ENCODE assay signal across 7 mouse cellular contexts in the genomic region with DNA sequence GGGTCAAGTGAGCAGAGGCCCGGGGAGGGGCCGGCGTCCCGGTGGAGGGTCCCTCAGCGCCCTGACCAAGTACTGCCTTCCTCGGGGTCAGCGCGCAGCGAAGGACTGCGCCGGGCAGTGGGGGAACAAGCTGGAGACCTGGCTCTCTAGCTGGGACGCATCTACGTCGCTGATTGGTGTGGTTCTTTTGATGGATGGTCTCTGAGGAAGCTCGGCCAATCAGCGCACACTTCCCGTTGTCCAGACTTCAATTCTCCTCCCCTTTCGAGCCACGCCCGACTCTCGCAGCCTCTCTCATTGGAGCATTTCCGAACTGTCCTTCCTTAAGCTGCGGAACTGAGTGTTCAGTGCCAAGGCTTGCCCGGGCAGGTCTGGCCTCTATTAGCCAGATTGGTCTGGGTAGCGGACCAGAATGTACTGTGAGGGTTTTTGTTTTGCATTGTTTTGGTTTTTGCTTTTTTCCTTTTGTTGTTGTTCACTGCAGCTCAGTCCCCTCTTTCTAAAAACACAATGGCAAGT. TPM values are rescaled to one million over a fixed set of nuclear protein-coding genes. Genes with fewer than 3 reads are reported as not detected.
A peak's percentile ranks its signal among the peaks of the same experiment; 100 is the strongest.
DNase-seq lines count a peak whose midpoint lies in the region; ATAC-seq lines count a peak whose summit lies in the region.

TSS of gene Ccng1 (minus strand) at position 203 of the 519 bp plus-strand sequence.

- H3K4me3 ChIP-seq in embryonic facial prominence, embryonic 12.5 days: peak within 1 kb of the TSS; percentile 76
- peak within 1 kb of the TSS; percentile 72 for H3K4me3 ChIP-seq in limb, embryonic 11.5 days (ENCODE audit: low read depth, low read length)
- peak within 1 kb of the TSS; percentile 83 for H3K4me3 ChIP-seq in midbrain, embryonic 14.5 days (replicated peaks; ENCODE audit: low read depth, low read length)

- H3K9ac ChIP-seq in embryonic facial prominence, embryonic 12.5 days: peak within 1 kb of the TSS; percentile 75
- H3K9ac ChIP-seq in limb, embryonic 11.5 days (ENCODE audit: low read length): peak within 1 kb of the TSS; percentile 70
- H3K9ac ChIP-seq in midbrain, embryonic 14.5 days (replicated peaks; ENCODE audit: low read length): peak within 1 kb of the TSS; percentile 80

- DNase-seq in adrenal gland, postnatal 25 days: peak; percentile 91
- DNase-seq in heart, adult 11 months: peak; percentile 100
- DNase-seq in kidney, adult 18-20 months: peak; percentile 91
- peak; percentile 88 for DNase-seq in limb, embryonic 11.5 days (ENCODE audit: low spot score)
- peak; percentile 95 for DNase-seq in midbrain, embryonic 14.5 days
- DNase-seq in spleen, adult 18-20 months: peak; percentile 76 to 79

- H3K9me3 ChIP-seq in embryonic facial prominence, embryonic 12.5 days: no peaks in the 10 kb centered on the region
- H3K9me3 ChIP-seq in limb, embryonic 11.5 days (ENCODE audit: control insufficient read depth, low read length): no peaks in the 10 kb centered on the region
- H3K9me3 ChIP-seq in midbrain, embryonic 14.5 days (ENCODE audit: control insufficient read depth, low read length): no peaks in the 10 kb centered on the region

- peak within 1 kb of the TSS; percentile 79 for H3K4me2 ChIP-seq in embryonic facial prominence, embryonic 12.5 days (replicated peaks)
- H3K4me2 ChIP-seq in limb, embryonic 11.5 days (ENCODE audit: low read depth, severe bottlenecking): peak within 1 kb of the TSS; percentile 81
- peak within 1 kb of the TSS; percentile 79 for H3K4me2 ChIP-seq in midbrain, embryonic 14.5 days (ENCODE audit: low read length)

- under 1% methylated on average over 25 of the region's 25 CpGs for WGBS in embryonic facial prominence, embryonic 12.5 days
- WGBS in limb, embryonic 11.5 days: under 1% methylated on average over 25 of the region's 25 CpGs
- under 1% methylated on average over 25 of the region's 25 CpGs for WGBS in midbrain, embryonic 14.5 days

- H3K27ac ChIP-seq in embryonic facial prominence, embryonic 12.5 days: no peak within 1 kb of the TSS
- no peak within 1 kb of the TSS for H3K27ac ChIP-seq in limb, embryonic 11.5 days (replicated peaks; ENCODE audit: low read depth, low read length)
- peak within 1 kb of the TSS; percentile 55; the same call in 1 of the 2 replicates for H3K27ac ChIP-seq in midbrain, embryonic 14.5 days (replicated peaks; ENCODE audit: low read depth, low read length)

- 0 out of 2 replicates have a peak, but pooled peaks cover 2% of the 10 kb centered on the region for H3K36me3 ChIP-seq in embryonic facial prominence, embryonic 12.5 days
- no peaks in the 10 kb centered on the region for H3K36me3 ChIP-seq in limb, embryonic 11.5 days (ENCODE audit: control insufficient read depth, insufficient read depth, low read length)
- H3K36me3 ChIP-seq in midbrain, embryonic 14.5 days (ENCODE audit: control insufficient read depth, insufficient read depth, low read length): no peaks in the 10 kb centered on the region

- peak; percentile 98 for ATAC-seq in embryonic facial prominence, embryonic 12.5 days (ENCODE audit: insufficient number of reproducible peaks, insufficient read depth, low FRiP score, low TSS enrichment)
- ATAC-seq in limb, embryonic 11.5 days (ENCODE audit: insufficient number of reproducible peaks, low FRiP score, low TSS enrichment, low read depth): peak; percentile 99
- peak; percentile 100 for ATAC-seq in midbrain, embryonic 14.5 days (ENCODE audit: low FRiP score, low TSS enrichment)

- H3K27me3 ChIP-seq in embryonic facial prominence, embryonic 12.5 days: no peaks in the 10 kb centered on the region
- H3K27me3 ChIP-seq in limb, embryonic 11.5 days (ENCODE audit: control insufficient read depth, insufficient read depth, low read length): no peaks in the 10 kb centered on the region
- H3K27me3 ChIP-seq in midbrain, embryonic 14.5 days (ENCODE audit: control insufficient read depth, insufficient read depth, low read length): no peaks in the 10 kb centered on the region

- peaks cover 10% of the 10 kb centered on the region; the same call in 1 of the 2 replicates for H3K4me1 ChIP-seq in embryonic facial prominence, embryonic 12.5 days
- H3K4me1 ChIP-seq in limb, embryonic 11.5 days (ENCODE audit: control insufficient read depth, insufficient read depth, low read length): no peaks in the 10 kb centered on the region
- H3K4me1 ChIP-seq in midbrain, embryonic 14.5 days (ENCODE audit: control insufficient read depth, insufficient read depth, low read length): peaks cover 8% of the 10 kb centered on the region; the same call in 1 of the 2 replicates

RNA-seq across cellular contexts. Expression of gene Ccng1, which starts in this region (rescaled TPM):
- total RNA-seq in adrenal gland, postnatal 25 days (2021): 64.5 and 65.3 TPM in 2 replicates
- polyA plus RNA-seq in embryonic facial prominence, embryonic 12.5 days (2016; fragmentation: Nextera tagmentation; extraction: Ambion mirVana): 34.3 and 39.9 TPM in 2 replicates
- 27.4 and 30.2 TPM in 2 replicates for polyA plus RNA-seq in limb, embryonic 11.5 days (2014; fragmentation: Nextera tagmentation; extraction: Ambion mirVana)
- polyA plus RNA-seq in midbrain, embryonic 14.5 days (2014; fragmentation: Nextera tagmentation; extraction: Ambion mirVana): 31.0 and 43.6 TPM in 2 replicates
